ENCODE assay signal across 8 mouse cellular contexts in the genomic region with DNA sequence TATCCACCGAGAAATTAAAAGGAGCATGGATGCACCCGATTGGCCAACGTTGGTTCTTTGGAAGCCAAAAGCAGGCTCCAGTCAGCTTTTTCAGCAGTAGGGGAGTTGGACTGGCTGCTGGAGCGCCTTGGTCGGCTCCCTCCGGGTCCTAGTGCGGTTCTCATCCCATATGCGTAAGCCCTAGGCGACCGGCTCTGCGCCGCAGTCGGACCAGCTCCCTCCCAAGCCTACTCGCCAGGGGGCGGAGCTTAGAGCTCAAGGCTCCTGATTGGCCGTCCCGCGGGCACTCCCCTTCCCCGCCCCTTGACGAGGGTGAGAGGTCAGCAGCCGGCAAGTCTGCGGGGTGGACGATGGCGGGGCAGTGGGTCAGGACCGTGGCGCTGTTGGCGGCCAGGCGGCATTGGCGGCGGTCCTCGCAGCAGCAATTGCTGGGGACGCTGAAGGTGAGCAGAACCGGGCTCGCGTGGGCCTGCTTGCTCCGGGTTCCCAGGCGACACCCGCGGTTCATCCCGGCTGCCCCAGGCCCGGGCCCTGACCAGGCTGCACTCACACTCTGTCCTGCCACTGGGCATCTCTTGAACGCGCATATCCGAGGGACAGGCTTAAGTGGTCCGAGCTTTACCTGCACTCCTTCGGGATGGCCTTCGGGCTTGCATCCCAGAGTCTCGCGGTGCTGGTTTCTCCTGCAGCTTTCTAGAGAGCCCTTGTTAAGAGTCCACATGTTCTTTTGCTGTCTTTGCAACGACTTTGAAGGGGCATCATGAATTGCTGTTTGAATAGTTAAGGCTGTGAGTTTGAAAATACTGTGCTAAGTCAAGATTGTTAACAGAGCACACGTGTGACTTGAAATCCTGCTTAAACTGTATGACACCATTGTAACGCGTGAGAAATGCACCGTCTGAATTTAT. TPM values are rescaled to one million over a fixed set of nuclear protein-coding genes. Genes with fewer than 3 reads are reported as not detected.
DNase-seq lines count a peak whose midpoint lies in the region; ATAC-seq and TF ChIP-seq lines count a peak whose summit lies in the region.

Pcca (plus strand) TSS at position 308 of the 908 bp plus-strand sequence.

- peak within 1 kb of the TSS; percentile 48 for H3K9ac ChIP-seq in lung, postnatal 0 days (replicated peaks; ENCODE audit: low read depth)

- H3K4me2 ChIP-seq in lung, postnatal 0 days (replicated peaks; ENCODE audit: low read depth, low read length): peak within 1 kb of the TSS; percentile 82

- no peak for TF ChIP-seq EP300 in lung, postnatal 0 days (IDR thresholded peaks at IDR 0.05)

- no peaks in the 10 kb centered on the region for H3K9me3 ChIP-seq in hindbrain, embryonic 10.5 days
- no peaks in the 10 kb centered on the region for H3K9me3 ChIP-seq in lung, postnatal 0 days (ENCODE audit: low read length)

- no peaks in the 10 kb centered on the region for H3K27me3 ChIP-seq in hindbrain, embryonic 10.5 days (ENCODE audit: insufficient read depth, poor library complexity, severe bottlenecking)
- H3K27me3 ChIP-seq in lung, postnatal 0 days (replicated peaks; ENCODE audit: insufficient read depth, low read length): no peaks in the 10 kb centered on the region

- H3K27ac ChIP-seq in hindbrain, embryonic 10.5 days: peak within 1 kb of the TSS; percentile 87
- peak within 1 kb of the TSS; percentile 68 for H3K27ac ChIP-seq in lung, postnatal 0 days (ENCODE audit: low read length)

- peak; percentile 32; the same call in 1 of the 2 replicates for TF ChIP-seq CTCF in lung, postnatal 0 days (IDR thresholded peaks at IDR 0.05)

- H3K36me3 ChIP-seq in hindbrain, embryonic 10.5 days: no peaks in the 10 kb centered on the region
- no peaks in the 10 kb centered on the region for H3K36me3 ChIP-seq in lung, postnatal 0 days (ENCODE audit: insufficient read depth, low read length)

- peak; percentile 92 for DNase-seq in MEL-GATA-1-ER (ENCODE audit: extremely low read depth, low read depth)
- peak; percentile 96 for DNase-seq in cerebellum, adult 8-10 months
- DNase-seq in hindbrain, embryonic 10.5 days (ENCODE audit: low spot score): peak; percentile 99
- DNase-seq in layer of hippocampus, adult 9-11 months: peak; percentile 98
- peak; percentile 94 for DNase-seq in lung, postnatal 0 days (ENCODE audit: low spot score)
- peak; percentile 91 for DNase-seq in ovary, postnatal 14 days (ENCODE audit: low spot score)
- peak; percentile 94 for DNase-seq in thymus, postnatal 14 days

- 1% methylated on average over 54 of the region's 54 CpGs for WGBS in hindbrain, embryonic 10.5 days
- WGBS in lung, postnatal 0 days: 3% methylated on average over 54 of the region's 54 CpGs

- ATAC-seq in frontal cortex, adult (ENCODE audit: low TSS enrichment): peak; percentile 100
- peak; percentile 98 for ATAC-seq in lung, postnatal 0 days

- peaks cover 18% of the 10 kb centered on the region for H3K4me1 ChIP-seq in hindbrain, embryonic 10.5 days (replicated peaks)
- H3K4me1 ChIP-seq in lung, postnatal 0 days (ENCODE audit: insufficient read depth, low read depth, low read length): no peaks in the 10 kb centered on the region; the same call in 1 of the 2 replicates

- peak within 1 kb of the TSS; percentile 66 for H3K4me3 ChIP-seq in hindbrain, embryonic 10.5 days
- H3K4me3 ChIP-seq in lung, postnatal 0 days (ENCODE audit: low read depth, low read length): peak within 1 kb of the TSS; percentile 64

RNA-seq across cellular contexts. Expression of gene Pcca, which starts in this region (rescaled TPM):
- 25.6 and 29.3 TPM in 2 replicates for polyA plus RNA-seq in hindbrain, embryonic 10.5 days (2016; fragmentation: Nextera tagmentation; extraction: Ambion mirVana)
- polyA plus RNA-seq in lung, postnatal 0 days (2015; fragmentation: Nextera tagmentation; extraction: Ambion mirVana): 10.4 and 16.2 TPM in 2 replicates

Comparison
In these comparisons a context has a peak if more than half of its experiments do, and no peak if none do; other contexts are left out.
1. Peak in every context shown above with its lines: DNase-seq, ATAC-seq, H3K4me3 ChIP-seq and H3K27ac ChIP-seq.